Comparison of ENCODE assay signal across 8 mouse cellular contexts in the genomic region with DNA sequence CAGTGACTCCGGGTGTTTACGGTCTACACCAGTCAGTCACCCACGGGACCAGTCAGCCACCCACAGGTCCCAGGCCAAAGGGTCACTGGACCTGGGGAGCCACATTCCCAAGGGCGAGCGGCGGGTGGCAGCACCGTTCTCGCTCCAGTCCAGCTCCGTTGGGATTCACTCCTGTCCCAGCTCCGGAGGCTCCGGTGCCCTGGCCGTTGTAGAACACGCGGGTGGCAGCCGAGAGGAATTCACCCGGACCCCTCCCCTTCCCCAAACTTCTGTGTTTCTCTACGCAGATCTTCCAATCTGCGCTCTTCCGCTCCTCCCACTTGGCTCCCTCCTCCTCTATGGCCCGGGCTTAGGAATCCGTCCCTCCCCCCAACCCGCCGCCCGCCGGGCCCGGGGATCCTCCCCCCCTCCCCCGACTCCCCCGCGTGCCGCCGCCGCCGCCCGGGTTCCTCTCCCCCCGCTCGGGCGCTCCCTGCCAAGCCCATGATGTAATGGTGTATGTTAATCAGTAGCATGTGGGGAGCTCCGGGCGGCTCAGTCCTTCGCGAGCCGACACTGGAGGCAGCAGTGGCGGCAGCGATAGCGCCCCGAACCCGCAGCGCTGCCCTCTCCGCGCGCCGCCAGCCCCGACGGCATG. TPM values are rescaled to one million over a fixed set of nuclear protein-coding genes. Genes with fewer than 3 reads are reported as not detected.
DNase-seq lines count a peak whose midpoint lies in the region; ATAC-seq lines count a peak whose summit lies in the region.

A gene (plus strand): TSS at position 424 of the 637 bp plus-strand sequence.

- peak within 1 kb of the TSS; percentile 62 for H3K4me3 ChIP-seq in hindbrain, embryonic 12.5 days

- peak; percentile 84 for DNase-seq in R1 (ENCODE audit: low read depth, low spot score)
- DNase-seq in cerebellum, postnatal 25 days: peak; percentile 66 to 76
- DNase-seq in frontal cortex, postnatal 36 days (ENCODE audit: low spot score in 2 of 2): peak; percentile 60 to 67
- DNase-seq in layer of hippocampus, postnatal 25 days (ENCODE audit: extremely low spot score in 1 of 2, low spot score in 1 of 2): peak; percentile 49 to 53
- DNase-seq in lung, postnatal 10 days: peak; percentile 91
- peak; percentile 73 for DNase-seq in retina, embryonic 14.5 days (ENCODE audit: low spot score)
- DNase-seq in urinary bladder, adult 2 months (ENCODE audit: low spot score): peak; percentile 72

- H3K4me2 ChIP-seq in hindbrain, embryonic 12.5 days (replicated peaks): peak within 1 kb of the TSS; percentile 97

- H3K9ac ChIP-seq in hindbrain, embryonic 12.5 days: peak within 1 kb of the TSS; percentile 72

- peaks cover 10% of the 10 kb centered on the region for H3K27me3 ChIP-seq in hindbrain, embryonic 12.5 days

- under 1% methylated on average over 45 of the region's 54 CpGs for WGBS in hindbrain, embryonic 12.5 days

- peaks cover 15% of the 10 kb centered on the region for H3K4me1 ChIP-seq in hindbrain, embryonic 12.5 days

- H3K27ac ChIP-seq in hindbrain, embryonic 12.5 days: peak within 1 kb of the TSS; percentile 74

- ATAC-seq in hindbrain, embryonic 12.5 days (ENCODE audit: low FRiP score): peak; percentile 64

- H3K9me3 ChIP-seq in hindbrain, embryonic 12.5 days (replicated peaks): no peaks in the 10 kb centered on the region

- no peaks in the 10 kb centered on the region for H3K36me3 ChIP-seq in hindbrain, embryonic 12.5 days

RNA-seq across cellular contexts. Expression of the gene that starts here (rescaled TPM):
- polyA plus RNA-seq in hindbrain, embryonic 12.5 days (2016; fragmentation: Nextera tagmentation; extraction: Ambion mirVana): 6.7 and 7.0 TPM in 2 replicates
- 10 to 100 TPM; 10.3 to 13.7 TPM for total RNA-seq in layer of hippocampus, postnatal 25 days (2021)
- 28.6 and 33.4 TPM in 2 replicates for polyA plus RNA-seq in urinary bladder, adult 2 months (2012; rRNA removed)

Comparison
In these comparisons a context has a peak if more than half of its experiments do, and no peak if none do; other contexts are left out.
1. Peak in every context shown above with its lines: DNase-seq, ATAC-seq, H3K4me3 ChIP-seq and H3K27ac ChIP-seq.